Mouse (Mus musculus) ovary, postnatal 14 days (tissue): Measurements from ENCODE around the gene Tex33.

ENCODE experiments used
- DNase-seq: peaks from one replicate; pipeline ENCODE4 v3.0.0; 2022; ENCODE audit warnings: low spot score

Tex33 gene

DNA sequence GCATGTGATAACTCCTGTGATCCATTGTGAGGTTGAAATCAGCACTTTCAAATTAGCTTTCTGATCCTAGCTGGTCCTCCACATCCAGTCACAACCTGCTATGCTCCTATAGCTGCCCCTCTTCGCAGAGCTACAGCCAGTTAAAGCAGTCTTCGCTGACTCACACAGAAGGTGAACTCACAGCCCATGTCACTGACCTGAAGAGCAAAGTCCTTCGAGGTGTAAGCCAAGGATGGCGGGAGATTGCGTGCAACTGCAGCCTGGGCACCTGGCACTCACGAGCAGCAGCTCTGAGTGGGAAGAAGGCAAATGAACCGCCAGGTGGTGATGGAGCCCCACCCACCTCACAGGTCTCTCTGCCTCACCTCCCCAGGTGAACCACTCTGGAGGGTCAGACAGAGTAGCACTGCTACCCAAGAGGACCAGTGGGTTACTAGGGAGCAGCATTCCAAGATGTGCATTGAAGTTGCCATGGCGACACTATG, at the start of gene Tex33:
TSS of gene Tex33 (minus strand) at position 435 of the 485 bp plus-strand sequence.
- DNase-seq, result no peak

DNA sequence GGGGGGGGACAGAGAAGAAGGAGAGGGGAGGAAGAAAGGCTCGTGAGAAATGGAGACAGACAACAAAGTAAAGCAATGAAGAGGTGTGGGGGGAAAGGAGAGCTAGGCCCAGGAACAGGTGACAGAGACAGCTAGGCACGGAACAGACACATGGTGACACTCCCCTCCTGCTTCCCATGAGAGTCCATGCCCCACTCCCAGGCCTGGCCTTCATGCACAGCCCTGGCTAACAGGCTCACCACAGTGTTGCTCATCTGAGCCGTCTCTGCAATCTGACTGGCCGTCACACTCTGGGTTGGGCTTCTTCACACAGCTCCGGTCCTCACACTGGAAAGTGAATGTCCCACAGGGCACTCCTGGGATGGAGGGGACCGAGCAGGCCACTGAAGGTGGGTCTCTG, 48.1 kb upstream of the Tex33 start:
- DNase-seq, result no peak

DNA sequence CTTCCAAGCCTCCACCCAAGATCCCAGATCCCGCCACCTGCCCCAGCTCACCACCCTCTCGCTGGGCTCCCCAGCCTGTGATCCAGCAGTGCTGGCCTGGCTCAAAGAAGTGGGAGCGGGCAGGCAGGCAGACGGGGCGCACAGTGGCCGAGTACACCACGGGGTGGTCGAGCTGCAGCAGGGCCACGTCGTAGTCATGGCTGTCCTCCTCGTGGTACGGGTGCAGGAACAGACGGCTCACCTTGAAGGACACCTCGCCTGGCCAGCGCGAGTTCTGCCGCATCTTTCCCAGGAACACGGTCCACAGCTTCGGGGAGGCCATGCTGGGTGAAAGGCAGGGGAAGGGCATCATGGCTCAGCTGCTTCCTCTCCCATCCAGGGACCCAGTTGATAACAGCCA, 46.5 kb upstream of the Tex33 start:
- no peak for DNase-seq

DNA sequence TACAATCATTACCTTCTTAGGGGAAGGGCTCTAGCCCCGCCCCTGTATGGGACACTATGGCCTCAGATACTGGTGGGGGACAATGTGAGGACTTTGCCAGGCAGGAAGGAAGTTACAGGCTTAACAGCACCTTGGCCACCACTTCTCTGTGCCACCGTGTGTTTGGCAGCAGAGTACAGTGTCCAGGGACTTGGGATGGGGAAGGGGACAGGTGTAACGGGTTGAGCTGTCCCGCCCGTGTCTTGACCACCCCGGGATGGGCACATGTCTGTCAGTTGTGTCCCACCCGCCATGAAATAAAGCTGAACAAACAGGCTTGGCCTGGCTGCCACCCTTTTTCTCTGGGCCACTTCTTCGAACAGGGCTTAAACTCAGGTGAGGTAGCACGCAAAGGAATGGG, 43.3 kb upstream of the Tex33 start:
- no peak for DNase-seq

DNA sequence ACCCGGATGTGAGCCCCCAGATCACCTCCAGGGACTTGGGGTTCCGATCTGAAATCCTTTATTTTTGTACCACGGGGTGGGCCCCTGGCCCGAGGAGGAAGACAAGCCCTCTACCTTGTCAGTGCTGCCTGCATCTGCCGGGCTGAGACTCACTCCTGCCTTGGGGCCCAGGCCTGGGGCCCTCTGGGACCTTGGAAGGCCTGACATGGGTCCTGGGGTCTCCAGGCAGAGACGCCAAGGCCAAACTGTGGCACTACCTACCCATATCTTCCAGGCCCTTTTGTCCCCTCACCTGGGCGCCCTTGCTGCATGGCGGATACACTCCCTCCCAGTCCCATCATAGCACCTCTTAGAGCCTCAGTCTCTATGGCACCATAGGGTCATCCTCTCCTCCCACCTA, 42.8 kb upstream of the Tex33 start:
- no peak for DNase-seq

DNA sequence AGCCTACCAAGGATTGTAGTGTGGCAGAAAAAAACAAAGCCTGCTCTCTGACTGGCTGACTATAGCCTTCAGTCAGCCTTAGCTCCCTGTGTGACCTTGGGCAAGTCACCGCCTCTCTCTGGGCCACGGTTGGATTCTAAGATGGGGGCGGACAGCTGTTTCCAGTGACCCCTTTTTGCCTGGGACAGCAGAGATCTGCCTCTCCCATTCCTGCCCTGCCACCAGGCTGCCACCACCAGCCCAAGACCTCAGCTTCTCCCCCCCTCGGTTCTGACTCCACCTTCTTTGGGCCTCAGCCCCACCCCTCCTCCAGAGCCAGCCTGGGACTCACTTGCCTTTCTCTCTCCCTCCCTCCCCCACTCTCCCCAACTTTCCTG, 42.3 kb upstream of the Tex33 start:
- no peak for DNase-seq

DNA sequence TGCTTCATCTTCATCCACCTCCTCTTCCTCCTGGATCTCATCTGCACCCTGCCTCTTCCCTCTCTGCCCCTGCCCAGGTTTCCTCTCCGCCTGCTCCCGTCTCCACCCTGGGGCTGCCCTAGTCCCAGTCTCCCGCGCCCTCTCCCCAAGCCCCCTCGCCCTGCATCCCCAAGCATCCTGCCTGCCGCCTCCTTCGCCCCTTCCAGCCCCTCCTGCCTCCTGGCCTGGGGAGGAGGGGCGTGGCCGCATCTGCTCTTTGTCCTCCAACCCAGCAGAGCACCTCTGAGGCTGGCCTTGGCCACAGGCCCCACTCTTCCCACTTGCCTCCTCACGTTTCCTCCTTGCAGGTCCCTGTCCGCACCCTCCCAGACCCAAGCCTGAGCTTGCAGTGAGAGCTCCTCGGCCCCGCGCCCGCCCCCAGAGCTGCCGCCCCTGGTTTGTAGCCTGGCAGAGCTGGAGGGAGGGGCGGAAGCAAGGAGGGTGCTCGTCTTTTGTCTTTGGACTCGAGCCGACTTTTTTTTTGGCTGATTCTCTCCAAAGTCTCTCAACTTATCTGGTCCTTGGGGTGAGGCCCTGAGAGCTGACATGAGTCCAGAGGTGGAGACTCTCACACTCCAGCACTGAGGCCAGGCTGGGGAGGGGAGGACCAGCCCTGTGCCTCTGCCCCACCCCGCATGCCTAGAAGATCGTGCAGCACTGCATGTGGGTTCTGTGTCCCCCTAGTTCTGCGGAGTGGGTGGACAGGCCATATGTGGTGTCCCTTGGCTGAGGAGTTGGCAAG, 41.7 kb upstream of the Tex33 start:
- DNase-seq, result peak; percentile 71

DNA sequence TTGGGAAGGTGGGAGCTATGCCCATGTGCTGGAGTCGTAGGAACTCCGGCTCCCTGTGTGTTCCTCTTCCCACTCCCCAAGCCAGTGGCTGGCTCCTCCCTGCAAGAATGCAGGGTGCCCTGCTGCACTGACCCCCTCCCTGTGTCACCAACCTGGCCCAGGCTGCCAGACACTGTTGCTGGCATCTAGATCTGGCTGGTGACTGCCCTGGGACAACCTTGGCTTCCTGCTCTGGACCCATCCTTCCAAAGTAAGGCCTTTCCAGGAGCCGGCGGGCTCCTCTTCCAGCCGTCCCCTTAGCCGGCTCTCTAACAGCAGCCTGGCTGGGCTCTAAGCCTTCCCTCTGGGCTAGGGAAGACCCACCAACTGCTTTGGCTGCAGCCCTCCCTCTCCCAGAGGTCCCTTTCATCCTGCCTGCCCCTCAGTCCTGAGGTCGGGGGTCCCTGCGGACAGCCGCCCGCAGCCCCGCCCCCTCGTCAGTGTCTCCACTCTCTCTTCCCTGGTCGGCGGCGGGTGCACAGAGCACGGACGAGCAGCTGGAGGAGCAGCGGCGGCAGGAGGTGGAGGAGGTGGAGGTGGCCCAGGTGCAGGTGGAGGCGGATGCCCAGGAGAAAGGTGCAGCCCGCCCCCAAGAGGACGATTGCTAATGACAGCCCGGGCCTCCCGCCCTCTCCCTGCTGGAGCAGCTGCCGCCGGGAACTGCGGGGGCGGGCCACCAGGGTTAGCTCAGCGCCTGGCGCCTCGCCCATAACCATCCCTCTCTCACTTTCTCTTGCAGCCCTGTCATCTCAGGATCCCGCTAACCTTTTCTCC, 40.9 kb upstream of the Tex33 start:
- peak; percentile 93 for DNase-seq

DNA sequence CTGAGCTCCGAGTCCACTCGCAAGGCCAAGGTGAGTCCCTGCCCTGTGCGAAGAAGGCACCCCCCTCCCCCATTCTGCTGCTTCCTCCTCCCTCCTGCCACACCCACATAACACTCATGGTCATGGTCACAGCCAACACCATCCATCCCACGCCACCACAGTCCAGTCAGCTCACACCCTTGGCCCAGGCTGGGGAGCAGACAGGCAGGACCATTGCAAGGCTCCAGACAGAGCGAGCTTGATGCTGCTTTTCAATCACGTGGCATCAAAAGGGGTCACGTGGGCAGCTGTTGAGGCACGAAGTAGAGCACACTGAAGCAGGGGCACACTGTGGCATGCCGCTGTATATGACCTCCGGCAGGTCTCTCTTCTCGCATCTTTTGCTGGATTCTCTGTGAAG, 40.0 kb upstream of the Tex33 start:
- DNase-seq, result no peak

DNA sequence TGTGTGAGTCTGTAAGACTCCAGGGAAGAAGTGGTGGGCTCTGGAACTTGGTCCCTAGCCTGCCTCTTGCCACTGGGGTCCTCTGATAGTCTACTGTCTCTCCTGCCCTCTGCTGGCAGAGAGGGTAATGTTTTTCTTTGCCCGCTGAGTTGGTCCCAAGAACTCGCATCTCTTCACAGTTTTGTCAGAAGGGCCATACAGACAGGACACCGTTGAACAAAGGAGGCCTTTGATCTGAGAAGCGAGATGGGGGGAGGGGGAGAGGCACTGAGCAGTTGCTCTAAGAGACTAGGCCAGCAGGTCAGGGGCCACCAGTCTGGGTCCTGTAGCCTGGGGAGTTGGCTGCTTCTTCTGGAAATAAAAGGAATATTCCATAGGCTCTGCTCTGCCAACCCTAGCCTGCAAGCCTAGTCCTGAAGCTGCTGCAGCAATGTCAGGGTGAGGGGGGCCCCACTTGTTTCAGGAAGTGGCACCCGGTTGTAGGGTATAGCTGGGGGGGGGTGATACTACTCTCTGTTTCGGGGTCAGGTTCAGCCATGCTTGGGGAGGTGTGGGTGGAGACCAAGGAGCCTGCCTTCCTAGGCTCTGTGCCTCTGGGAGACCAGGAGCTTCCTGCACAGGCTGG, 39.3 kb upstream of the Tex33 start:
- no peak for DNase-seq

DNA sequence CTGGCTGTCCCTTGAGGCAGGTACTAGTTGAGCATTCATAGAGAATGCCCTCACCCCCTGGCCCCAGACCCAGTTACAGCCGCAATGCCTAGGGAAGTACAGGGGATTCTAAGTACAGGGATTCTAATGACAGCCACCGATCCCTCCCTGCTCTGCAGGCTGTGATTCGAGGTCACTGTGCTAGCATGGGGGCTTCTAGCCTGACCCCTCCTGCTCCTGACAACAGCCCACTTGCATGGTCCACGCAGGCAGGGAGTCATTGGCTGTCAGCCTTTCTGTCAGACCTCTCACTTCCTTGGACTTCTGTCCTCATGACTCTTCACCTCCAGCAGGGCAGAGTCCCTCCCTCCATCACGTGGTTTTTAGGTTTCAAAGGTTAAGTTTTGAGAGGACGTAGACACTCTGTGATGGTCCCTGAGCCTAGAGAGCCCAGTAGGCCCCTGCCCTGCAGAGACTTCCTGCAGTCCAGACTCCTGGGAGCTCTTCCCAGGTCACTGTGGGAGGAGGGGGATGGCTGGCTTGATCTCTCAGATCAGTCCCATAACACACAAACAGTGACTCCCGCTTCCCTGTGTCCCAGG, 35.9 kb upstream of the Tex33 start:
- DNase-seq, result no peak

DNA sequence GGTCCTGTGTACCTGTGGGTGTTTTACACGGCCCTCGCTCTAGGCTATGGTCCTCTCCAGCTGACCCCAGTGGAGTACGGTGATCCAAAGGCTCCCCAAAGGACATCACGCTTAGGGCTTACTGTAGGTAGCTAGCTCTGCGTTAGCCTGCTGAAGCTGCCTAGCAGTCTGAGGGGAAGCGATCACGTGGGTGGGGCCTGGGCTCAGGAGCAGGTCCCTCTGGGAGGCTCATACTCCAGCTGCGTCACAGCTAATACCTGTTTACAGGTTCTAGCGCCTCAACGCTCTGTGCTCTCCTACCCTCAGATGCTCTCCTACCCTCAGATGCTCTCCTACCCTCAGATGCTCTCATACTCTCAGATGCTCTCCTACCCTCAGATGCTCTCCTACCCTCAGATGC, 35.2 kb upstream of the Tex33 start:
- no peak for DNase-seq

DNA sequence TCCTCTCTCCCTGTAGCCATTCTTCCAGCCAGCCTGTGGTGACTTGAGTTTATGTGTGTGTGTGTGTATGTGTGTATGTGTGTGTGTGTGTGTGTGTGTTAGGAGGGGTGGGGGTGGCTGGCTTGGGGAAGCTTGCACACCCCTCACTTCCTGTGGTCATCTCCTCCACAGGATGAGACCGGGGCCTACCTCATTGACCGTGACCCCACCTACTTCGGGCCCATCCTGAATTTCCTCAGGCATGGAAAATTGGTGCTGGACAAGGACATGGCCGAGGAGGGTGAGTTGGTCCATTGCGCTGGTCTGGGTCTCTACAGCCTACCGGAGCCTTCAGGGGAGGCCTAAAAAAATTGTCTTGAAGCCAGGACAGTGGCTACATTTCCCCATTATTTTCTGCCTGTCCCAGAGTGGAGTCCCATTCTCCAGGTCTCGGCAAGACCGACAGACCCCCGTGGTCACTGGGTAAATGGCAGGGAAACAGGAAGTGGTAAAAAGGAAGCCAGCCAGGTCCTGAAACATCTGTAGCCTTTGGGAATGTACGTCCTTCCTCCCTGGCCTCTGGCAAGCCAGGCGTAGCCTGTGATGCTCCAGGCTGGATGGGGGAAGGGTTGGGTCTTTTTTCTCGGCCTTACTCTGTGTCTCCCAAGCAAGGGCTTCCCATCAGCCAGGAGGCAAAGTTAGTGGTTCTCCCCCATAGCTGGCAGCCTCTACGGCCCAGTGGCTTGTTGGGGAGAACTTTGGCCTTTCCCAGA, 34.3 kb upstream of the Tex33 start:
- DNase-seq, result no peak

DNA sequence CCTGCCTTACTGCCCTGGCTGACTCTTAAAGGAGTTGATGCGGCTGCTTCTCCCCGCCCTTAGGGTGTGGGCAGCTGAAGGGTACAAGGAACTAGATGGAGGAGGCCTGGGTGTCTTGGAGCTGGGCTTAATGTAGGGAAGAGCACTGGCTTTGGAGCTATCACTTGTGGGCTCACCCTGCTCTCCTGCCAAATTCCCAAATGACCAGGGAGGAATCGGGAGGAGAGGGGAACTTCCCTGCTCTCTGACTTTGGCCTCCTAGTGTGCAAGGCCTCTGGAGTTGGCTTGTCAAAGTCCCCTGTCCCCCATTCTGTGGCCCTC, 33.4 kb upstream of the Tex33 start:
- DNase-seq, result no peak

DNA sequence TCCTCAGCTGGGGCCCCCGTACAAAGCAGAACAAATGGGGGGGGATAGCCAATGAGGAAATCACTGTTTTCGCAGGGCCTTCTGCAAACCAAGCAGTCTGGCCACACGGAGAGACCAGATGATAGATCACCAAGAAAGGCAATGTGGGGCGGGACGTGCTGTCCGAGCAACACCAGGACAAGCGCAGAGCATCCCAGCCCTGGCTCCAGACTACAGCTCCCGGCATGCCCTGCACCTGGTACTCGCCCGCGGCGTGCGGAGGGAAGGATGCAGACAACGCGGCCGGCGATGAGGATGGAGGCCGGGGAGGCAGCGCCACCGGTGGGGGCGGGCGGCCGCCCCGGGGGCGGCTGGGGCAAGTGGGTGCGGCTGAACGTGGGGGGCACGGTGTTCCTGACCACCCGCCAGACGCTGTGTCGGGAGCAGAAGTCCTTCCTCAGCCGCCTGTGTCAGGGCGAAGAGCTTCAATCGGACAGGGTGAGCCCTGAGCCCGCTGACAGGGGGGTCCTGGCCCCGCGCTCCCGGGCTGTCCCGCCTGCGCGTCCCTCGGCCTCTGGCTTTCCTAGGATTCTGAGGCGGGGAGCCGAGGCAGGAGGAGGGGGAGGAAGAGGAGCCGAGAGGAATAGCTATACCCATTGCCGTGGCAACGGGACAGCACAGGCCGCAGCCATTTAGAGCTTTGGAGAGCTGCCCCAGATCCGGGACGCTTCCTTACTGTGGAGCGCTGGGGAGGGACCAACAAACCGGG, 32.9 kb upstream of the Tex33 start, which contains the start of gene Kctd17:
TSS of gene Kctd17 (plus strand) at position 174 of the 748 bp plus-strand sequence.
- peak; percentile 55 for DNase-seq

DNA sequence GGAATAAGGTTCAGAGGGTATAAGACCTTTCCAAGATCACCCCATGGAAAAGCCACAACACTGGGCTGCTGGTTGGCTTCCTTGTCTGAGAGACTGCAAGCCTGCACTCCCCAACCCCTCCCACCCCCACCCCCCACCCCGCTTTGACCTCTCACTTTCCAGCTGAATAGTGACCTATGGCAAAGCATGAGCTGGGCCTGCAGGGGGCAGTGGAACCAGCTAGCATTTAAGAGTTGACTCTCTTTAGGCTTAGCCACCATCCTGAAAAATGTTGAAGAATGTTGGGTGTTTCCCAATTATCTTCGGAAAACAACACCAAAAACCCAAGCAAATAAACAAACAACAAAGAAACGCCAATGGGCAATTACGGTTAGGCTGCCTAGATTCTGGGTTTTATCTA, 29.5 kb upstream of the Tex33 start:
- DNase-seq, result no peak

DNA sequence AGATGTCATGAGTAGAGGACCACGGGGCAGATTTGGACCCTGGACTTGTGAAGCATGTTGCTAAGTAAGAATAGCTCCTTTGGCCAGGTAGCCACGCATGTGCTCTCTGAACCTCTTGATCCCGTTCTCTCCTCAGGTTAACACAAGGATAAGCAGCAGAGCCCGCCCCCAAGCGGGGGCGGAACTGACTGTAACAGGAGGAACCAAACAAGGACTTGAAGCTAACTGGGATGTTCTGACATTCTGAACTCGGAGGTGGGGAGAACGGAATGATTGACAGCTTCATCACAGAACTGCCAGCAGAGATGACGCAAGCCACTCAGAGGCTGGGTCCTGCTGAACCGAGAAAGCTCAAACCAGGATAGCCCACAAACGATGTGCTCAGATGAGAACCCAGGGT, 28.8 kb upstream of the Tex33 start:
- DNase-seq, result no peak

DNA sequence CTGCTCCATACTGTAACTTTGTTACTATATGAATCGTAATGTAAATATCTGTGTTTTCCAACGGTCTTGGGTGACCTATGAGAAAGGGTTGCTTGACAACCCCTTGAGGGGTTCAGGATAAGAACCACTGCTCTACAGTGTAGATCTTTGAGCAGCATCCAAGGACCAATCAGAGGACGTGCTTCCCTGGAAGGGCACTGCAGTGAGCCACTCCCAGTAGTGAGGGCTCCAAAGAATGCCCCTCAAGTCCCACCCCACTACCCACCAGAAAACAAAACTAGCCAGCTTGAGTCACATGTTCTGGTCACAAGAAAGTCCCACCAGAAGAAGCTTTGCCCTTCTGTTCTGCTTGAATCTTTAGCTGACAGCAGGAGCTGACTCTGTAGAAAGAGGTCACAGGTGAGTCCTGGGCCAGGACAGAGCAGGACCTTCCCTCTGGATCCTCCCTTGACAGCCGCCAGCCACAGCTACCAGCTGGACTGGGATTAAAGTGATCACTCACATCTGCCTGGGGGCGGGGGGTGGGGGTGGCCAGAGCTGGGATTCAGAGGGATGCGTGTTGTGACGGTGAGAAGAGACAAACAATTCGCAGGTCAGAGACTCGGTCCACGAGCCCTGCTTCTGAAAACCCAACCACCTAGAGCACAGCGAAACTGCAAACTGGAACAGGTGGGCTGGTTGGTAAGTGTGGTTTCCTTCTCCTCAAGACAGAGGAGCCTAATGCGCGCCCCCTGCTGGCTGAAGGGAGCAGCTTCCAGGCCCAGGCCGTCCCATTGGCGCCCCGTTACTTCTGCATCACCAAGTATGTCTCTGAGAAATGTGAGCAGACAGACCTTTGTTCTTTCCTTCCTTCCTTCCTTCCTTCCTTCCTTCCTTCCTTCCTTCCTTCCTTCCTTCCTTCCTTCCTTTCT, 26.6 kb upstream of the Tex33 start:
- peak; percentile 85 for DNase-seq

DNA sequence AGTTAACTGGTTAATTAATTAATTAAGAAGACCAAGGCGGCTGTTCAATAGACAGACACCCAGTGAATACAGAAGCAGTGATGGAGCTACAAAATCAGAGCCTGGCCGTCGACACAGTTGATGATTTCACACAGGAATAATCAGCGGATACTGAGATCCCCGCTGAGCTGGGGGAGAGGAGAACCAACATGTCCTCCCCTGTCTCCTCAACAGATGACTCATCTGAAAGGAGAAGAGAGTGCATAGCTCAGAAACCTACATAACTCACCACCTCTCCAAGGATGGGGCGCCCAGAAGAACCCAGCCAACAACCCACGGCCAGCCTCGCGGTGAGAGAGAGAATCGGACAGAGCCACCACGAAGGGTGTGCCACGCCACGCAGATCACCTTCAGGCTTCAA, 24.7 kb upstream of the Tex33 start:
- DNase-seq, result no peak

DNA sequence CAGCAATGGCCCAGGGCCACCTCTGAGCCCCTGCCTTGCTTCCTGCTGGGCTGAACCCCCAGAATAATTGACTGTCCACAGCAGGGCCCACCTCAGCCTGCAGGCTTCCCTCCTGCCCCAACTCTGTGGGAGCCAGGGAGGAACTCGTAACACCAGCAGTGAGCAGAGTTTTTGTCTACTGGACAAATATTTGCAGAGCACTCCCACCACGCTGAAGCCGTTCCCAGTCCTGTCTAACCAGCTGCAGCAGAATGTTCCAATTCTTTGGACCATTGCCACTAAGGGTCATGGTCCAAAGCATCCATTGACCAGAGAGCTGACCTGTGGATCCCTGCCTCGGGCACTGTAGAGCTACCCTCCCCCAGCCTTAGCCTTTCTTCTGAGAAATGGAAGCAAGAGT, 21.2 kb upstream of the Tex33 start:
- peak; percentile 46 for DNase-seq
